Mouse (Mus musculus): ENCODE measurements around the gene Stim2.

Stim2 gene

GRCm38 (mm10) chr5:54116538-54116937, 118.2 kb downstream of the Stim2 start:
- DNase-seq (ENCODE audit: low spot score) = no peak

- DNase-seq (ENCODE audit: low spot score) = no peak
These were observed 120.3 kb downstream of the Stim2 start for GRCm38 (mm10) chr5:54118410-54119212.

GRCm38 (mm10) chr5:54148091-54148795, 149.9 kb downstream of the Stim2 start:
- DNase-seq (ENCODE audit: low spot score) = no peak

GRCm38 (mm10) chr5:54154503-54155226, 156.4 kb downstream of the Stim2 start:
- DNase-seq (ENCODE audit: low spot score) = peak; percentile 90

GRCm38 (mm10) chr5:54155227-54155776, 157.0 kb downstream of the Stim2 start:
- DNase-seq (ENCODE audit: low spot score) = peak; percentile 59

- no peak for DNase-seq (ENCODE audit: low spot score)
These were observed 157.6 kb downstream of the Stim2 start for GRCm38 (mm10) chr5:54155916-54156315.

GRCm38 (mm10) chr5:54156944-54157527, 158.7 kb downstream of the Stim2 start:
- DNase-seq (ENCODE audit: low spot score) = no peak

- no peak for DNase-seq (ENCODE audit: low spot score)
These were observed 159.9 kb downstream of the Stim2 start for GRCm38 (mm10) chr5:54158230-54158629.

GRCm38 (mm10) chr5:54159156-54159793, 161.0 kb downstream of the Stim2 start:
- peak; percentile 25 for DNase-seq (ENCODE audit: low spot score)

- no peak for DNase-seq (ENCODE audit: low spot score)
These were observed 162.3 kb downstream of the Stim2 start for GRCm38 (mm10) chr5:54160561-54160960.

GRCm38 (mm10) chr5:54163890-54164289, 165.6 kb downstream of the Stim2 start:
- no peak for DNase-seq (ENCODE audit: low spot score)

All from retina, embryonic 14.5 days (tissue).